Mouse (Mus musculus) heart, adult 2 months (tissue): ENCODE results near the gene Lsr. TPM values are rescaled to one million over a fixed set of nuclear protein-coding genes. Genes with fewer than 3 reads are reported as not detected.
"Not testable (repeated sequence)": the region's sequence is repeated elsewhere in the genome, so short reads cannot be mapped to it uniquely, and the experiment has no call there.

Experiments
- DNase-seq, 2 experiments: peaks; one replicate each; pipeline ENCODE4 v3.0.0; 2021
- H3K27ac ChIP-seq: fragments of 200-600 bp; 2 replicates; pipeline ENCODE4 v1.8.1; 2022
- H3K27me3 ChIP-seq: fragments of 200-500 bp; 2 replicates; pipeline ENCODE4 v1.6.1; 2012; ENCODE audit warnings: mild to moderate bottlenecking, low read length, inconsistent platforms, mixed read lengths; ENCODE audit not compliant: control insufficient read depth, insufficient read depth
- H3K36me3 ChIP-seq: fragments of 200-500 bp; 2 replicates; pipeline ENCODE4 v1.6.1; 2012; ENCODE audit warnings: low read length, inconsistent platforms; ENCODE audit not compliant: control insufficient read depth, insufficient read depth
- H3K4me1 ChIP-seq: fragments of 200-500 bp; 2 replicates; pipeline ENCODE4 v1.6.1; 2011; ENCODE audit warnings: low read length; ENCODE audit not compliant: control insufficient read depth, insufficient read depth
- H3K4me3 ChIP-seq: fragments of 200-600 bp; 2 replicates; pipeline ENCODE4 v1.8.1; 2022
- H3K79me2 ChIP-seq: fragments of 200-500 bp; replicated peaks from 2 replicates; pipeline ENCODE4 v1.6.1; 2012; ENCODE audit warnings: mild to moderate bottlenecking, inconsistent platforms, low read length, moderate library complexity, mixed read lengths; ENCODE audit not compliant: control insufficient read depth, insufficient read depth
- H3K9ac ChIP-seq: fragments of 200-500 bp; 2 replicates; pipeline ENCODE4 v1.6.1; 2012; ENCODE audit warnings: low read depth, mild to moderate bottlenecking, control low read depth, inconsistent platforms, low read length, mixed read lengths
- CTCF ChIP-seq: fragments of 200-600 bp; IDR thresholded peaks from 2 replicates; pipeline ENCODE4 v1.8.1; 2022; ENCODE audit warnings: antibody characterized with exemption, mild to moderate bottlenecking, moderate library complexity
- EP300 ChIP-seq: fragments of 200-500 bp; IDR thresholded peaks from 2 replicates; pipeline ENCODE4 v1.6.1; 2011; ENCODE audit warnings: low read depth, low read length, control low read depth; ENCODE audit not compliant: insufficient read depth
- POLR2A ChIP-seq: fragments of 200-500 bp; IDR thresholded peaks from 2 replicates; pipeline ENCODE4 v1.6.1; 2011; ENCODE audit warnings: mild to moderate bottlenecking, low read depth, low read length, control low read depth; ENCODE audit not compliant: insufficient read depth
- WGBS: fragments of 180-500 bp; shearing (Covaris S2); methylation state at CpG from one replicate; pipeline ENCODE4 v1.1.7; 2018; 5-methylcytosine and 5-hydroxymethylcytosine counted together
- intact Hi-C: fragments of 180-260 bp; cut with DNase I; formaldehyde crosslinking; loops from one replicate; pipeline ENCODE4 v1.15.1; 2025
- polyA plus RNA-seq: library from polyadenylated mRNA; depleted of rRNA; stranded (reverse); fragments of >200 nt; gene quantifications from 2 replicates; pipeline ENCODE4 v1.2.3, GENCODE M21; 2012
- total RNA-seq, 2 experiments: library from RNA; stranded (reverse); gene quantifications; 2 replicates each; pipeline ENCODE4 v1.2.3; 2021

Lsr gene
- total and polyA plus RNA-seq, 3 experiments, result 3.7 to 7.6 (median 4.3) TPM

DNA sequence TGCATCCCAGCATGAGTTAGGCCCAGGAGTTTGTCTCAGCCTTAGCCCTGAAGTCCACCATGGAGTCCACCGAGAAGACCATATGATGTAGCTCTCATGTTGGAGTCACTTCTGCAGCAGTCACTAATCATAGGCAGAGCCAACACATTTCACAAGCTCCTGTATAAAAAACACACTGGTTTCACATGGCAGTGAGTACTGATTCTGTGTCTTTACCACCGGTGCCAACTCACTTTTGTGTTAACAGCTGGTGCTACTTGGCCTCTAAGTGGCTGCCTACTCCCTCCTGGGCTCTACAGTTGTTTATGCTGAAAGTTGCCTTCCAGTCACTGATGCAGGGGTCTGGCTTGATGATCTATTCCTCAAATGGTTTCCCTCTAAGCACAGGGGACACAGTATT lies 48.7 kb downstream of the Lsr start, which contains the start of gene Hamp2:
Gene Hamp2 (minus strand): TSS at position 101 of the 400 bp plus-strand sequence.
- H3K79me2 ChIP-seq, H3K4me1 ChIP-seq, H3K27ac ChIP-seq, H3K4me3 ChIP-seq, H3K36me3 ChIP-seq, H3K9ac ChIP-seq, intact Hi-C loops, DNase-seq, H3K27me3 ChIP-seq: not testable (repeated sequence)
- 89% methylated on average over 2 of the region's 2 CpGs for WGBS

DNA sequence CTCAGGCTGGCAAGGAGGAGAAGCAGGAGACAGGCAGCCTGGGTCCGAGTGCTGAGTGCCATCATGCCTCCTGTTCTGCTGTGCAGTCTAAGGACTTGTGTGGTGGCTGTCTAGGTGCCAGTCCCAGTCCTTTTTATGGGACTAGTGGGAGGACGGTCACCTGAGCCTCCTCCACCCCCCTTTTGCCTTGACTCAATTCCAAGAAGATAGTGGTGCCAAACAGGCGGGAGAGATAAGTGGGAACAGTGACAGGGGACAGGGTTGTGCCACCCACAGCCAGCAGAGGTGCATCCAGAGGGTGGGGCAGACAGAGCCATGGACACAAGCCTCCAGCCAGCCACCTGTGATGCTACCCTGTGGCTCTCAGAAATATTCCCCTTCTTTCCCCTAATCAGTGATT lies 49.2 kb downstream of the Lsr start:
- no peak overlapping the region for H3K4me3 ChIP-seq
- no peaks in the 10 kb centered on the region for H3K36me3 ChIP-seq
- intact Hi-C loops, result no loop called here
- H3K27me3 ChIP-seq, result no peaks in the 10 kb centered on the region
- TF ChIP-seq EP300 (no peak), CTCF (no peak), POLR2A (no peak)
- no peaks in the 10 kb centered on the region for H3K79me2 ChIP-seq
- H3K27ac ChIP-seq, result no peak overlapping the region
- no peaks in the 10 kb centered on the region for H3K4me1 ChIP-seq
- WGBS, result 43% methylated on average over 3 of the region's 3 CpGs
- no peak overlapping the region for H3K9ac ChIP-seq
- DNase-seq, result peak in 1 of 2 experiments; percentile 19

GRCm38 (mm10) chr7:30922490-30922889 lies 50.8 kb downstream of the Lsr start:
- 40% methylated on average over 3 of the region's 3 CpGs for WGBS
- intact Hi-C loops, H3K4me1 ChIP-seq, H3K36me3 ChIP-seq, H3K27ac ChIP-seq, H3K27me3 ChIP-seq, H3K4me3 ChIP-seq, H3K79me2 ChIP-seq, H3K9ac ChIP-seq, DNase-seq: not testable (repeated sequence)

DNA sequence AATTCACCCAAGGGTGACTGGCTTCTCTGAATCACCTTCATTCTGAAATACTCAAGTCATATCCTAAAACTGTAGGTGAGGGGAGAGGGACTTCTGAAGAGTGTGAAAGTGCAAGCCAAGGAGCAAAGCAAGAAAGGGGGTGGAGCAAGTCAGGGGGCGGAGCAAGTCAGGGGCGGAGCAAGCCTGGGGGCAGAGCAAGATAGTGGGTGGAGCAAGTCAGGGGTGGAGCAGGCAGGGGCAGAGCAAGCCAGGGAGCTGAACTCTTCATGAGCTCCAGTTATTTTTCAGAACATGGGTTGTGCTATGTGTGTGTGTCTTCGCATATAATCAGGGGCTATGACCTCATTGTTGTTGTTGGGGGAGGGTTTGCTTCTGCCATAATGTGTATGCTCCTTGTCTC lies 53.0 kb downstream of the Lsr start:
- Histone ChIP-seq H3K4me3 (no peak overlapping the region), H3K27me3 (no peaks in the 10 kb centered on the region), H3K27ac (no peak overlapping the region), H3K9ac (no peak overlapping the region), H3K79me2 (no peaks in the 10 kb centered on the region), H3K36me3 (no peaks in the 10 kb centered on the region), H3K4me1 (no peaks in the 10 kb centered on the region)
- 54% methylated on average over 3 of the region's 3 CpGs for WGBS
- no peak for TF ChIP-seq EP300
- TF ChIP-seq CTCF, result no peak
- no peak for TF ChIP-seq POLR2A
- DNase-seq, result no peak
- intact Hi-C loops, result no loop called here

- no peak overlapping the region for H3K9ac ChIP-seq
- no peaks in the 10 kb centered on the region for H3K79me2 ChIP-seq
- no peak overlapping the region for H3K27ac ChIP-seq
- no peaks in the 10 kb centered on the region for H3K4me1 ChIP-seq
- H3K4me3 ChIP-seq, result no peak overlapping the region
- H3K36me3 ChIP-seq, result no peaks in the 10 kb centered on the region
- WGBS, result 34% methylated on average over 4 of the region's 4 CpGs
- DNase-seq, result no peak
- H3K27me3 ChIP-seq, result no peaks in the 10 kb centered on the region
- intact Hi-C loops, result no loop called here
- TF ChIP-seq POLR2A, result no peak
- no peak for TF ChIP-seq EP300
- TF ChIP-seq CTCF, result no peak
These were observed 56.0 kb downstream of the Lsr start for GRCm38 (mm10) chr7:30917219-30917618.

- 32% methylated on average over 6 of the region's 6 CpGs for WGBS
- intact Hi-C loops, result no loop called here
These were observed 56.6 kb downstream of the Lsr start for GRCm38 (mm10) chr7:30916713-30917112.

DNA sequence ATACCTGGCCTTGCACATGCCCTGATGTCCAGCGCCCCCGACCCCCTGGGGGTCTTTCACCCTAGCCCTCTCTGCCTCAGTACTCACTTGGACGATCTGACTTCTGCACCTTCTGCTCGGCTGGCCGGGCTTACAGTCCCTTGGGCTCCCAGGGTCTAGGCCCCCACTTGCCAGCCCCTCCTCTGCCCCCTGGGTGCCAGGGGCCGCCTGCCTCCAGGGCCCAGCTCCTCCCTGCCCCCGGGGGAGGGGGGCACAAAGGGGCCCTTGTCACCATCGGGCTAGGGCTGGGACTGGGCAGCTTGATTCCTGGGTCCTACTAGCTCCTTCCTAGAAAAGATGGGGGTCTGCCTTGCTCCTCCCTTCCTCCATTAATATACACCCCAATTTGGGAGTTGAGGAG lies 58.5 kb downstream of the Lsr start, which contains the start of gene Mag:
Gene Mag (minus strand): TSS at position 142 of the 400 bp plus-strand sequence.
- Histone ChIP-seq H3K27ac (no peak within 1 kb of the TSS), H3K9ac (no peak within 1 kb of the TSS), H3K4me3 (no peak within 1 kb of the TSS), H3K36me3 (no peaks in the 10 kb centered on the region), H3K27me3 (no peaks in the 10 kb centered on the region), H3K79me2 (no peaks in the 10 kb centered on the region), H3K4me1 (no peaks in the 10 kb centered on the region)
- TF ChIP-seq CTCF (no peak), POLR2A (no peak), EP300 (no peak)
- no peak for DNase-seq
- WGBS, result 74% methylated on average over 8 of the region's 8 CpGs
- intact Hi-C loops, result no loop called here

More at GRCm38 (mm10) chr7:30916713-30917112, 56.6 kb downstream of the Lsr start:
- no peak overlapping the region for H3K27ac ChIP-seq
- no peak for TF ChIP-seq EP300
- TF ChIP-seq CTCF, result no peak
- no peak for TF ChIP-seq POLR2A
- H3K36me3 ChIP-seq, result no peaks in the 10 kb centered on the region
- H3K9ac ChIP-seq, result no peak overlapping the region
- H3K27me3 ChIP-seq, result no peaks in the 10 kb centered on the region
- DNase-seq, result no peak
- H3K4me1 ChIP-seq, result no peaks in the 10 kb centered on the region
- no peaks in the 10 kb centered on the region for H3K79me2 ChIP-seq
- no peak overlapping the region for H3K4me3 ChIP-seq
